Mouse (Mus musculus): ENCODE measurements around the gene Uxt.

Gene Uxt

DNA sequence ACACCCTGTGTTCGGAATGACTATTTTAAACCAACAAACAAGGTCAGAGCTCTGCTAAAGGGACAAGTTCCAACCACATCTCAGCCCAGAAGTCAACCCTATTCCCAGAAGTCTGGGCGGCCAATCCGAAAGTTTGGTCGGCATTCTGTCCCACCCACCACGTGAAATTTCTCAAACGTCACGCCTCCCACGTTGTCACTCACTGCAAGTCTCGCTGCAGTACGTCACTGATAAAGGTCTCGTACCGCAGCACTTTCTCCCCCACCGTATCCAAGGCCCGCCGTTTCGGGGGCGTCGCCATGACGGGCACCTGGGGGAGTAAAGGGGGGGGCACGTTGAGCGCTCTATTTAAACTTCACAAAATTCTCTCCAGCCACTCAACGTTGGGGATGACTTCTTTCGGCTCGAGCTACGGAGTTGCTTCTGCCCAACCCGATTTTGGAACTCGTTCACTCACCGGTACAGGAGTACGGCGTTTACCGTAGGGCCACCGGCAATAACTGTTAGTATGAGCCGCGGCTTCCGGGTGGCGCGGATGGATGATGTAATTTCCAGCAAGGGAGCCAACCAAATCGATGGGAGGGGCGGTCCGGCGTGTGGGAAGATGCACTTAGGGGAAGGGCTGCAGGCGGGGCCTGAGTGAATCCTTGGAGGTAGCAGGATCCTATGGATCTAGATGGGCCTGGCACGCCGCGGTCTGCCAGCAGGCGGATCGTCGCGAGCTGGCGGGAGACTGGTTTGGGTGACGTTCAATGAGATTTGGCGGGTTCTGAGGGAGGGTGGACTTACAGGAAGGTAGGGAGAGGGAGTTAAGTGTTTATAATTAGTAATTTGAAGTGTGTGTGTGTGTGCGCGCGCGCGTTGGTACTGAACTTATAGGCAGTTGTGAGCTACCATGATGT lies at the start of gene Uxt:
Gene Uxt, minus strand, starts transcription at position 541 of the 902 bp plus-strand sequence.
- ATAC-seq (ENCODE audit: insufficient number of reproducible peaks, low FRiP score, low TSS enrichment) = peak; percentile 93

DNA sequence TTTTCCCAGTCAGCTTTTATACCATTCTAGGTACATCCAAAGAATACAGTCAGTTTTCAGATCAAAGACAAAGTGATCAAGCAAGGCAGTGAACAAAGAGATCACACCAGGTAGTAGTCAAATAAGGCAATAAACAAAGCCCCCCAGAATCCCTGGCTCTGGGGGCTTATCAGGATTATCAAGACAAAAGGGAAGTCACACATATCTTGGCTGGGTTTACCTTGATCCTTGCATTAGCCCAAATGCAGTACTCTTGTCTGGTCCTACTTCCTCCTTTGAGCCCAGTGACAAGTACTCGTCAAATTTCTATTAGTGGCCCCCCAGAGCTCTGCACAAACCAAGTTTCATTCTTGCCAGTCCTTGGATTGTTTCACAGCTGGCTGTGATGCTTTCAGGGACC lies 19.1 kb upstream of the Uxt start:
- no peak for ATAC-seq (ENCODE audit: insufficient number of reproducible peaks, low FRiP score, low TSS enrichment)

GRCm38 (mm10) chrX:20950191-20950880 lies 11.5 kb downstream of the Uxt start, which contains the start of gene Elk1:
TSS of gene Elk1 (minus strand) at chrX:20950608.
- ATAC-seq (ENCODE audit: insufficient number of reproducible peaks, low FRiP score, low TSS enrichment) = peak; percentile 96

GRCm38 (mm10) chrX:20946055-20946454 lies 15.8 kb downstream of the Uxt start:
- no peak for ATAC-seq (ENCODE audit: insufficient number of reproducible peaks, low FRiP score, low TSS enrichment)

GRCm38 (mm10) chrX:20931963-20932362 lies 29.9 kb downstream of the Uxt start:
- ATAC-seq (ENCODE audit: insufficient number of reproducible peaks, low FRiP score, low TSS enrichment) = no peak

GRCm38 (mm10) chrX:20931364-20931763 lies 30.5 kb downstream of the Uxt start, which contains the start of gene Cfp:
TSS of gene Cfp (minus strand) at chrX:20931555.
- ATAC-seq (ENCODE audit: insufficient number of reproducible peaks, low FRiP score, low TSS enrichment) = no peak

DNA sequence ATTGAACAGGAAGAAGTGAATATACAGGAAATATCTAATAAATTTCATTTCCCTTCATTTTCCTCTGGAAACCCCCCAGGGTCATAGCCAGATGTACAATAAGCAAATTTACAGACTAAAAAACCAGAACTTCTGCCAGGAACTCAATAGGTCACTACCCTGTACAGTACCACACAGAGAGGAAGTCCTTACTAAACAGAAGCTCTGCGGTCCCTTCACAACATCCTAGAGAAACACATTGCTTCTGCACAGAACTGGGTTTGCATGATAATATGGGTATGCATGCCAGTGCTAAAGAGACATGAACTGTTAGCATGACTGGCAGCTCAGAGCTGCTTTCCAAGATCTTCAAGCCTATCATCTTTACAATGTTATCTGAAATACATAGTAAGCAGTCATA lies 32.0 kb downstream of the Uxt start:
- ATAC-seq (ENCODE audit: insufficient number of reproducible peaks, low FRiP score, low TSS enrichment) = no peak

GRCm38 (mm10) chrX:20924976-20925375 lies 36.8 kb downstream of the Uxt start:
- no peak for ATAC-seq (ENCODE audit: insufficient number of reproducible peaks, low FRiP score, low TSS enrichment)

DNA sequence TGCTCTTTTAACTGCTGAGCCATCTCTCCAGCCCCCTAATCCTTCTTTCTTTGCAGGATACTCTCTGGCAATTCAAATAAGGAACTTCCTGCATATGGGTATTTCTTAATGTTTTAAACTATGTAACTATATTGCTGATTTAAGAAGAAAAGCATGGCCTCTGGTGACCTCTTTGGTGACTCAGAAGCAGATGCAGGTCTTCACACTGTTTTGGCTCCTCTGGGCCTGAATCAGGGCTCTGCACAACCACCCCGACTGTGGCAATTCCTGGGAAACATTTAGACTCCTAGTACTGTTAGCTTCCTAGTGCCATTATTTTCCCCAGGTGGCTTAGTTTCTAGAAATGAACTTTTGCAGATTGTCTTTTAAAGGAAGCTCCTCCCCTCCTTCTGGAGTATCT lies 38.3 kb downstream of the Uxt start:
- no peak for ATAC-seq (ENCODE audit: insufficient number of reproducible peaks, low FRiP score, low TSS enrichment)

DNA sequence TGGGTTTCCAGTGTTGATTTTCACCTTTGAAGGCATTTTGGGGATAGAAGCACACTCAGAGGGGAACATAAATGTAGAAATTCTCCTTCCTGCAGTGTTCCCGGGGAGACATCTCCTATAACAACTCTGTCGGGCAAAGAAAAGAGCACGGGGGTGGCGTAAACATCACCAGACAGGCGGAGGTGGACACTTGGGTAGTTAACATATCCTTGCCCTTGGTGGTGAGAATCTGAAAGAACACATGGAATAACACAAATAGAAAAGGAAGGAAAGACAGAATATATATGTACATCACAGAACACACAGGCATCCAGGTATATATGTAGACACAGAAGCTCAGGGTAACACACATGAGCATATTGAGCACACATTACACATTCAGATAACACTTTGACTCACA lies 40.5 kb downstream of the Uxt start:
- ATAC-seq (ENCODE audit: insufficient number of reproducible peaks, low FRiP score, low TSS enrichment) = no peak

DNA sequence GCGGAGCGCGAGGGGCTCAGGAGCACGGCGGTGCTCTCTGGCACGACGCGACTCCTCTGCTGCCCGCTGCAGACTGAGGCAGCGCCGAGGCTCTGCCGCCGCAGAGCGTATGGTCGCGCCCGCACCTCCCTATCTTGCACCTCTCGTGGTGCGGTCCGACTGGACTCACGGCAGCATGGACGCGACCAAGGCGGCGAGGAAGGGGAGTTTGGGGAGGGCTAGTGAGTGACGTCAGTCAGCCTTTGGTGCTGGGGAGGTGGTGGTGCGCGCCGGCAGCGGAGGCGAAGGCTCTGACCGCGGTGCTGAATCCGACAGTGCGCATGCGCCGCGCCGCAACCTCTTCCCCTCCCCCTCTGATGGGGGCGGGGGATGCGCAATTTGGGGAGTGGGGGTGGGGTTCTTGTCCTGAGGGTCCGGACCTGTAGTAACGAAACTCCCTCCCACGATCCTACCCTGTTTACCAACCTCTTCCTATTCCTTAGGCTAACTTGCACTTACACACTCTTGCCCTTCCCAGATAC lies 40.9 kb downstream of the Uxt start, which contains the start of gene Syn1:
Gene Syn1, minus strand, starts transcription at position 161 of the 521 bp plus-strand sequence.
- peak; percentile 98 for ATAC-seq (ENCODE audit: insufficient number of reproducible peaks, low FRiP score, low TSS enrichment)

GRCm38 (mm10) chrX:20920249-20920843 lies 41.5 kb downstream of the Uxt start:
- ATAC-seq (ENCODE audit: insufficient number of reproducible peaks, low FRiP score, low TSS enrichment) = peak; percentile 23

GRCm38 (mm10) chrX:20915075-20915474 lies 46.7 kb downstream of the Uxt start:
- no peak for ATAC-seq (ENCODE audit: insufficient number of reproducible peaks, low FRiP score, low TSS enrichment)

- no peak for ATAC-seq (ENCODE audit: insufficient number of reproducible peaks, low FRiP score, low TSS enrichment)
Observed at GRCm38 (mm10) chrX:20913726-20914125, 48.1 kb downstream of the Uxt start.

DNA sequence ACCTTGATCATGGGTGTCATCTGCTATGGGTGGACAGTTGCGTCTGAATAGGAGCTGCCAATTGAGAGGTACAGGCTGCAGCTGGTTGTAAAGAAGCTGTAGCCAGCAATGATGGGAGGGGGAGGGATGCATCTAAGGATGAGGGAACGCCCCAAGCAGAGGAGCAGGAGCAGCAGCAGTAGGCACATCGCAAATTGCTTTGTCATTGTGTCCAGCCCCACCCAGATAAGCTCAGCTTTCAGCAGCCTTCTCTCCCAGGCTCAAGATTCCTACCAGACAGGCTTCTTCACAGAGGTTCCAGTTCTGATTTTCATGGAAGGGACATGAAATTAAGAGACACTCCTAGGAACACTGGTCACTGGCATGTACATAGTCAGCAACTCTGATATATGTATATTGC lies 51.7 kb downstream of the Uxt start:
- ATAC-seq (ENCODE audit: insufficient number of reproducible peaks, low FRiP score, low TSS enrichment) = no peak

All from cerebellum, adult (tissue).